Mouse (Mus musculus): ENCODE data around the gene Olfr126. TPM values are rescaled to one million over a fixed set of nuclear protein-coding genes. Genes with fewer than 3 reads are reported as not detected.

Olfr126 gene
- polyA plus RNA-seq (2015; fragmentation: Nextera tagmentation; extraction: Ambion mirVana): not detected in 2 replicates

- H3K27ac ChIP-seq (ENCODE audit: low read depth, low read length): no peak within 1 kb of the TSS
- no peaks in the 10 kb centered on the region for H3K9me3 ChIP-seq (ENCODE audit: control insufficient read depth)
- no peaks in the 10 kb centered on the region for H3K27me3 ChIP-seq (replicated peaks; ENCODE audit: control insufficient read depth, insufficient read depth, low read length)
- H3K9ac ChIP-seq (ENCODE audit: low read depth, low read length): no peak within 1 kb of the TSS
- no peaks in the 10 kb centered on the region for H3K36me3 ChIP-seq (ENCODE audit: control insufficient read depth, insufficient read depth)
- TF ChIP-seq CTCF (IDR thresholded peaks at IDR 0.05; ENCODE audit: low read depth): no peak
- no peak within 1 kb of the TSS for H3K4me2 ChIP-seq (replicated peaks; ENCODE audit: low read depth)
- H3K4me3 ChIP-seq (ENCODE audit: low read depth, low read length): no peak within 1 kb of the TSS
- H3K4me1 ChIP-seq (replicated peaks; ENCODE audit: control insufficient read depth, insufficient read depth, low read length): no peaks in the 10 kb centered on the region
- ATAC-seq: no peak
Observed at GRCm38 (mm10) chr17:37847183-37847582, at the start of gene Olfr126. Gene Olfr126, plus strand, starts transcription at chr17:37847483.

GRCm38 (mm10) chr17:37799588-37799987, 47.7 kb upstream of the Olfr126 start, which contains the start of gene Olfr124:
Gene Olfr124, plus strand, starts transcription at chr17:37799888.
- TF ChIP-seq CTCF (IDR thresholded peaks at IDR 0.05; ENCODE audit: low read depth): no peak
- WGBS: 84% methylated on average over 3 of the region's 3 CpGs
- ATAC-seq: no peak
- Histone ChIP-seq H3K36me3 (ENCODE audit: control insufficient read depth, insufficient read depth) (no peaks in the 10 kb centered on the region), H3K9ac (ENCODE audit: low read depth, low read length) (no peak within 1 kb of the TSS), H3K4me3 (ENCODE audit: low read depth, low read length) (no peak within 1 kb of the TSS), H3K9me3 (ENCODE audit: control insufficient read depth) (no peaks in the 10 kb centered on the region), H3K4me1 (replicated peaks; ENCODE audit: control insufficient read depth, insufficient read depth, low read length) (no peaks in the 10 kb centered on the region), H3K4me2 (replicated peaks; ENCODE audit: low read depth) (no peak within 1 kb of the TSS), H3K27ac (ENCODE audit: low read depth, low read length) (no peak within 1 kb of the TSS), H3K27me3 (replicated peaks; ENCODE audit: control insufficient read depth, insufficient read depth, low read length) (no peaks in the 10 kb centered on the region)

DNA sequence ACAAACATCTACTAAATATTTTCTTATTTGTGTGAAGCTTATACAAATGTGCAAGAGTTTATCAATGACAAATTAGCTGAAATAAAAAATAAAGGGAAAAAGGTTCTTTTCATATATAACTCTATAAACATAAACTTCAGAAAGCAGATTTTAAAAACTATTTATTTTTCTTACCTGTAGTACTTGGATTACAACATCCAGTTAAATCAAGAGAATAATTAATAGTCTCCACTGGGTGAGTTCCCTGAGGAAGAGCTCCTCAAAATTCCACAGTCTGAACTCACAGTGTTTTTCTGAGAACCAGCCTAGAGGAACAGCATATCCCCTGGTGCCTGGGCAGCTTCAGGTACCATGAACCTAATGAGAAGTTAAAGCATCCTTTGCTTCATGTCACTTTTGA, 14.6 kb upstream of the Olfr126 start, which contains the start of gene Olfr125:
Gene Olfr125 (plus strand): TSS at position 301 of the 400 bp plus-strand sequence.
- Histone ChIP-seq H3K9me3 (ENCODE audit: control insufficient read depth) (no peaks in the 10 kb centered on the region), H3K36me3 (ENCODE audit: control insufficient read depth, insufficient read depth) (no peaks in the 10 kb centered on the region), H3K4me1 (replicated peaks; ENCODE audit: control insufficient read depth, insufficient read depth, low read length) (no peaks in the 10 kb centered on the region), H3K27me3 (replicated peaks; ENCODE audit: control insufficient read depth, insufficient read depth, low read length) (no peaks in the 10 kb centered on the region), H3K9ac (ENCODE audit: low read depth, low read length) (no peak within 1 kb of the TSS), H3K4me3 (ENCODE audit: low read depth, low read length) (no peak within 1 kb of the TSS), H3K27ac (ENCODE audit: low read depth, low read length) (no peak within 1 kb of the TSS), H3K4me2 (replicated peaks; ENCODE audit: low read depth) (no peak within 1 kb of the TSS)
- ATAC-seq: no peak
- TF ChIP-seq CTCF (IDR thresholded peaks at IDR 0.05; ENCODE audit: low read depth): no peak

DNA sequence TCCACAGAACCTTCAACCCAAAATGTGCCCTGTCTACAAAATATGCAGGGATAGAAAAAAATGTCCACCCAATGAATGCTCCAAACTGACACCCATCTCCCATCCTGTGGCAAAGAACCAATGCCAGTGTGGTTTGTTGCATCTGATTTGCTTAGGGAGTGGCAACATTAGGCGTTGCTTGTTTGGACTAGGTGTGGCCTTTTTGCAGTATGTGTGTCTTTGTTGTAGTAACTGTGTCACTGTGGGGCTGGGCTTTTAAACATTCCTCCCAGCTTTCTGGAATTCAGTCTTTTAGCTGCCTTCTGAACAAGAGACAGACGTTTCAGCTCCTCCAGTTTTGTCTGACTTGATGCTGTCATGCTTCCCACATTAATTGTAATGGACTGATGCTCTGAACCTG, 16.6 kb downstream of the Olfr126 start:
- TF ChIP-seq CTCF (IDR thresholded peaks at IDR 0.05; ENCODE audit: low read depth): no peak
- WGBS: 54% methylated on average over 2 of the region's 2 CpGs

GRCm38 (mm10) chr17:37869676-37870205, 22.5 kb downstream of the Olfr126 start:
- ATAC-seq: no peak
- 30% methylated on average over 8 of the region's 8 CpGs for WGBS
- H3K4me2 ChIP-seq (replicated peaks; ENCODE audit: low read depth): no peak overlapping the region
- no peak overlapping the region for H3K4me3 ChIP-seq (ENCODE audit: low read depth, low read length)
- H3K4me1 ChIP-seq (replicated peaks; ENCODE audit: control insufficient read depth, insufficient read depth, low read length): no peaks in the 10 kb centered on the region
- no peaks in the 10 kb centered on the region for H3K27me3 ChIP-seq (replicated peaks; ENCODE audit: control insufficient read depth, insufficient read depth, low read length)
- H3K36me3 ChIP-seq (ENCODE audit: control insufficient read depth, insufficient read depth): no peaks in the 10 kb centered on the region
- H3K27ac ChIP-seq (ENCODE audit: low read depth, low read length): no peak overlapping the region
- no peaks in the 10 kb centered on the region for H3K9me3 ChIP-seq (ENCODE audit: control insufficient read depth)
- no peak for TF ChIP-seq CTCF (IDR thresholded peaks at IDR 0.05; ENCODE audit: low read depth)
- no peak overlapping the region for H3K9ac ChIP-seq (ENCODE audit: low read depth, low read length)

More for the DNA sequence above, 16.6 kb downstream of the Olfr126 start:
- Histone ChIP-seq H3K4me3 (ENCODE audit: low read depth, low read length) (no peak overlapping the region), H3K9me3 (ENCODE audit: control insufficient read depth) (no peaks in the 10 kb centered on the region), H3K4me2 (replicated peaks; ENCODE audit: low read depth) (no peak overlapping the region), H3K27me3 (replicated peaks; ENCODE audit: control insufficient read depth, insufficient read depth, low read length) (no peaks in the 10 kb centered on the region), H3K4me1 (replicated peaks; ENCODE audit: control insufficient read depth, insufficient read depth, low read length) (no peaks in the 10 kb centered on the region), H3K36me3 (ENCODE audit: control insufficient read depth, insufficient read depth) (no peaks in the 10 kb centered on the region), H3K9ac (ENCODE audit: low read depth, low read length) (no peak overlapping the region), H3K27ac (ENCODE audit: low read depth, low read length) (no peak overlapping the region)
- ATAC-seq: no peak

- WGBS: 84% methylated on average over 3 of the region's 3 CpGs
- TF ChIP-seq CTCF (IDR thresholded peaks at IDR 0.05; ENCODE audit: low read depth): no peak
Observed at GRCm38 (mm10) chr17:37873830-37874229, 26.5 kb downstream of the Olfr126 start.

GRCm38 (mm10) chr17:37900137-37900536, 52.9 kb downstream of the Olfr126 start, which contains the start of gene Olfr127:
Gene Olfr127, plus strand, starts transcription at chr17:37900437.
- no peak within 1 kb of the TSS for H3K4me3 ChIP-seq (ENCODE audit: low read depth, low read length)
- H3K9ac ChIP-seq (ENCODE audit: low read depth, low read length): no peak within 1 kb of the TSS
- no peaks in the 10 kb centered on the region for H3K36me3 ChIP-seq (ENCODE audit: control insufficient read depth, insufficient read depth)
- 70% methylated on average over 1 of the region's 1 CpGs for WGBS
- H3K27me3 ChIP-seq (replicated peaks; ENCODE audit: control insufficient read depth, insufficient read depth, low read length): no peaks in the 10 kb centered on the region
- no peak within 1 kb of the TSS for H3K4me2 ChIP-seq (replicated peaks; ENCODE audit: low read depth)
- no peak for ATAC-seq
- no peak for TF ChIP-seq CTCF (IDR thresholded peaks at IDR 0.05; ENCODE audit: low read depth)
- no peaks in the 10 kb centered on the region for H3K9me3 ChIP-seq (ENCODE audit: control insufficient read depth)
- no peak within 1 kb of the TSS for H3K27ac ChIP-seq (ENCODE audit: low read depth, low read length)
- no peaks in the 10 kb centered on the region for H3K4me1 ChIP-seq (replicated peaks; ENCODE audit: control insufficient read depth, insufficient read depth, low read length)

More at GRCm38 (mm10) chr17:37873830-37874229, 26.5 kb downstream of the Olfr126 start:
- H3K27ac ChIP-seq (ENCODE audit: low read depth, low read length): no peak overlapping the region
- no peak for ATAC-seq
- H3K4me2 ChIP-seq (replicated peaks; ENCODE audit: low read depth): no peak overlapping the region
- no peaks in the 10 kb centered on the region for H3K27me3 ChIP-seq (replicated peaks; ENCODE audit: control insufficient read depth, insufficient read depth, low read length)
- H3K9me3 ChIP-seq (ENCODE audit: control insufficient read depth): no peaks in the 10 kb centered on the region
- H3K4me1 ChIP-seq (replicated peaks; ENCODE audit: control insufficient read depth, insufficient read depth, low read length): no peaks in the 10 kb centered on the region
- H3K9ac ChIP-seq (ENCODE audit: low read depth, low read length): no peak overlapping the region
- no peaks in the 10 kb centered on the region for H3K36me3 ChIP-seq (ENCODE audit: control insufficient read depth, insufficient read depth)
- no peak overlapping the region for H3K4me3 ChIP-seq (ENCODE audit: low read depth, low read length)

Other genes with a start within 250 kb of the Olfr126 start
- not detected in 2 replicates for gene Olfr115, start 220.4 kb upstream of the Olfr126 start, polyA plus RNA-seq (2015; fragmentation: Nextera tagmentation; extraction: Ambion mirVana)
- not detected in 2 replicates for gene Olfr116, start 220.3 kb upstream of the Olfr126 start, polyA plus RNA-seq (2015; fragmentation: Nextera tagmentation; extraction: Ambion mirVana)
- not detected in 2 replicates for gene Olfr117, start 183.7 kb upstream of the Olfr126 start, polyA plus RNA-seq (2015; fragmentation: Nextera tagmentation; extraction: Ambion mirVana)
- not detected in 2 replicates for gene Olfr118, start 180.5 kb upstream of the Olfr126 start, polyA plus RNA-seq (2015; fragmentation: Nextera tagmentation; extraction: Ambion mirVana)
- gene Olfr119, start 150.9 kb upstream of the Olfr126 start, polyA plus RNA-seq (2015; fragmentation: Nextera tagmentation; extraction: Ambion mirVana): not detected in 2 replicates
- gene Olfr120, start 125.7 kb upstream of the Olfr126 start, polyA plus RNA-seq (2015; fragmentation: Nextera tagmentation; extraction: Ambion mirVana): not detected in 2 replicates
- gene Olfr121, start 98.6 kb upstream of the Olfr126 start, polyA plus RNA-seq (2015; fragmentation: Nextera tagmentation; extraction: Ambion mirVana): not detected in 2 replicates
- not detected in 2 replicates for gene Olfr122, start 78.9 kb upstream of the Olfr126 start, polyA plus RNA-seq (2015; fragmentation: Nextera tagmentation; extraction: Ambion mirVana)
- not detected in 2 replicates for gene Olfr123, start 54.0 kb upstream of the Olfr126 start, polyA plus RNA-seq (2015; fragmentation: Nextera tagmentation; extraction: Ambion mirVana)
- not detected in 2 replicates for gene Olfr124, start 47.6 kb upstream of the Olfr126 start, polyA plus RNA-seq (2015; fragmentation: Nextera tagmentation; extraction: Ambion mirVana)
- gene Olfr125, start 14.5 kb upstream of the Olfr126 start, polyA plus RNA-seq (2015; fragmentation: Nextera tagmentation; extraction: Ambion mirVana): not detected in 2 replicates
- gene Olfr127, start 53.0 kb downstream of the Olfr126 start, polyA plus RNA-seq (2015; fragmentation: Nextera tagmentation; extraction: Ambion mirVana): not detected in 2 replicates
- not detected in 2 replicates for gene Olfr128, start 73.1 kb downstream of the Olfr126 start, polyA plus RNA-seq (2015; fragmentation: Nextera tagmentation; extraction: Ambion mirVana)
- gene Olfr761, start 105.6 kb downstream of the Olfr126 start, polyA plus RNA-seq (2015; fragmentation: Nextera tagmentation; extraction: Ambion mirVana): not detected in 2 replicates
- gene Olfr129, start 212.6 kb downstream of the Olfr126 start, polyA plus RNA-seq (2015; fragmentation: Nextera tagmentation; extraction: Ambion mirVana): not detected in 2 replicates
- gene Olfr130, start 216.4 kb downstream of the Olfr126 start, polyA plus RNA-seq (2015; fragmentation: Nextera tagmentation; extraction: Ambion mirVana): not detected in 2 replicates
- gene Olfr131, start 241.2 kb downstream of the Olfr126 start, polyA plus RNA-seq (2015; fragmentation: Nextera tagmentation; extraction: Ambion mirVana): not detected in 2 replicates